In the genomic region with DNA sequence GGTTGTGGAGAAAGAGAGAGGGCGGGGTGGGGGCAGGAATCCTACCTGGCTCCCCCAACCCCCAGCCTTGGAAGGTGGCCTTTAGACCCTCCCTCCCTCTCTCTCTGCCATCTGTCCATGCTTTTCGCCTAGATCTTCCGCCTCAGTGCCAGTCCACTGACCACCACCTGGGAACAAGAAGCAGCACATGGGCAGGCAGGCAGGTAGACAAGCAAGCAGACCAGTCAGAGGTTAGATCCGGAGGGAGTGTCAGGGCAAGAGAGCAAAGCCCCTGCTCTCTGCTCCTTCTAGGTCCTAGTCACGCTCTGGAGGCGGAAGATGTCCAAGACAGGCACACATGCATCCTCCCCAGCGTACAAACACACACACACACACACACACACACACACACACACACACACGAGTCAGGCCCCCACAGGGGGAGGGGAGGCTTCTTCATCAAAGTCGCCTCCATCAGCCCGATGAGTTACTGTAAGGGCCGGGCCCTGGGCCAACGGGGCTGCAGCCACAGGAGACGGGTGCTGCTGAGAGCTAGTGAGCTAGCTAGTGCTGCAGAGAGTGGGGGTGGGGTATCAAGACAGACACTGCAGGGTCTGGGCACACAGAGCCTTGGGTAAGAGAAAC, we compare ENCODE assay signal across 9 mouse cellular contexts. TPM values are rescaled to one million over a fixed set of nuclear protein-coding genes. Genes with fewer than 3 reads are reported as not detected.
DNase-seq lines count a peak whose midpoint lies in the region; ATAC-seq lines count a peak whose summit lies in the region.
"Had no signal": no experiment of that assay in that cellular context is flagged by ENCODE, and none has a peak within 500 bp of the region (broad histone marks: within the 10 kb centered on the region; RNA-seq: fewer than 3 reads in every experiment).

No protein-coding gene starts in this region.

- no peak for DNase-seq in lung, postnatal 25 days (ENCODE audit: low spot score)
- DNase-seq in cerebellum, adult 8-10 months: peak; percentile 69
- DNase-seq in heart, postnatal 4 days: peak; percentile 66
- DNase-seq in gastrocnemius, adult 18-20 months (ENCODE audit: low spot score): no peak
- no peak for DNase-seq in urinary bladder, adult 18-20 months (ENCODE audit: low spot score in 2 of 2)

- no peak overlapping the region for H3K4me3 ChIP-seq in lung, embryonic 16.5 days (ENCODE audit: low read length)
- H3K4me3 ChIP-seq in midbrain, embryonic 13.5 days (replicated peaks): no peak overlapping the region
- H3K4me3 ChIP-seq: myocyte had no signal

- ATAC-seq in lung, embryonic 16.5 days (ENCODE audit: low read depth): peak; percentile 82
- peak; percentile 61 for ATAC-seq in midbrain, embryonic 13.5 days
- ATAC-seq in erythroblast, adult 5-6 weeks (replicated peaks; ENCODE audit: low FRiP score, poor library complexity, severe bottlenecking): no peak

- H3K4me2 ChIP-seq in lung, embryonic 16.5 days (ENCODE audit: low read depth, low read length): no peak overlapping the region
- H3K4me2 ChIP-seq in midbrain, embryonic 13.5 days (replicated peaks): 0 out of 2 replicates have a peak overlapping the region, but pooled peaks have one; percentile 9

- H3K36me3 ChIP-seq in lung, embryonic 16.5 days (ENCODE audit: control insufficient read depth, insufficient read depth, low read length): no peaks in the 10 kb centered on the region
- no peaks in the 10 kb centered on the region; the same call in 1 of the 2 replicates for H3K36me3 ChIP-seq in midbrain, embryonic 13.5 days

- H3K27ac ChIP-seq in lung, embryonic 16.5 days (ENCODE audit: low read length): peak overlapping the region; percentile 55
- H3K27ac ChIP-seq in midbrain, embryonic 13.5 days: peak overlapping the region; percentile 73

- H3K9me3 ChIP-seq in lung, embryonic 16.5 days (ENCODE audit: control insufficient read depth, low read length): no peaks in the 10 kb centered on the region
- no peaks in the 10 kb centered on the region for H3K9me3 ChIP-seq in midbrain, embryonic 13.5 days

- no peak overlapping the region for H3K9ac ChIP-seq in lung, embryonic 16.5 days (ENCODE audit: low read length)
- peak overlapping the region; percentile 41 for H3K9ac ChIP-seq in midbrain, embryonic 13.5 days (replicated peaks)

- H3K4me1 ChIP-seq in lung, embryonic 16.5 days (replicated peaks; ENCODE audit: control insufficient read depth, insufficient read depth, low read length): peaks cover 39% of the 10 kb centered on the region
- H3K4me1 ChIP-seq in midbrain, embryonic 13.5 days (replicated peaks): peaks cover 95% of the 10 kb centered on the region

- 37% methylated on average over 13 of the region's 13 CpGs for WGBS in lung, embryonic 16.5 days
- WGBS in midbrain, embryonic 13.5 days: 47% methylated on average over 12 of the region's 13 CpGs

- H3K27me3 ChIP-seq in lung, embryonic 16.5 days (ENCODE audit: control insufficient read depth, insufficient read depth, low read depth, low read length): no peaks in the 10 kb centered on the region
- no peaks in the 10 kb centered on the region for H3K27me3 ChIP-seq in midbrain, embryonic 13.5 days

RNA-seq across cellular contexts. Expression of a gene that starts 19.8 kb away (rescaled TPM):
- 6.9 and 8.4 TPM in 2 replicates for polyA plus RNA-seq in lung, embryonic 16.5 days (2015; fragmentation: Nextera tagmentation; extraction: Ambion mirVana)
- 1 to 10 TPM; 3.9 to 4.0 TPM for total RNA-seq in heart, postnatal 4 days (2021)
- 27.6 and 32.7 TPM in 2 replicates for polyA plus RNA-seq in midbrain, embryonic 13.5 days (2015; fragmentation: Nextera tagmentation; extraction: Ambion mirVana)
- total RNA-seq in gastrocnemius, adult 18-20 months (2021): 10 to 100 TPM; 14.4 to 47.1 TPM
- total RNA-seq in erythroblast, adult 5-6 weeks (2015; ENCODE audit: low replicate concordance): not detected in 2 replicates
- total RNA-seq in erythroblast, adult 5-6 weeks (2017; ENCODE audit: low replicate concordance): not detected in 2 replicates

RNA-seq across cellular contexts. Expression of a gene that starts 22.7 kb away (rescaled TPM):
- polyA plus RNA-seq in lung, embryonic 16.5 days (2015; fragmentation: Nextera tagmentation; extraction: Ambion mirVana): 111 and 120 TPM in 2 replicates
- 10 to 100 TPM; 50.0 to 53.5 TPM for total RNA-seq in heart, postnatal 4 days (2021)
- polyA plus RNA-seq in midbrain, embryonic 13.5 days (2015; fragmentation: Nextera tagmentation; extraction: Ambion mirVana): 34.0 and 34.9 TPM in 2 replicates
- total RNA-seq in gastrocnemius, adult 18-20 months (2021): 10 to 100 TPM; 44.7 to 53.1 TPM
- 4.6 and 7.5 TPM in 2 replicates for total RNA-seq in erythroblast, adult 5-6 weeks (2015; ENCODE audit: low replicate concordance)
- total RNA-seq in erythroblast, adult 5-6 weeks (2017; ENCODE audit: low replicate concordance): 8.2 and 18.1 TPM in 2 replicates

RNA-seq across cellular contexts. Expression of a gene that starts 36.2 kb away (rescaled TPM):
- 80.5 and 85.0 TPM in 2 replicates for polyA plus RNA-seq in lung, embryonic 16.5 days (2015; fragmentation: Nextera tagmentation; extraction: Ambion mirVana)
- total RNA-seq in heart, postnatal 4 days (2021): 10 to 100 TPM; 27.8 to 28.6 TPM
- polyA plus RNA-seq in midbrain, embryonic 13.5 days (2015; fragmentation: Nextera tagmentation; extraction: Ambion mirVana): 63.9 and 67.4 TPM in 2 replicates
- total RNA-seq in gastrocnemius, adult 18-20 months (2021): 10 to 100 TPM; 46.9 to 48.3 TPM
- 6.3 and 9.6 TPM in 2 replicates for total RNA-seq in erythroblast, adult 5-6 weeks (2015; ENCODE audit: low replicate concordance)
- 2.5 and 4.7 TPM in 2 replicates for total RNA-seq in erythroblast, adult 5-6 weeks (2017; ENCODE audit: low replicate concordance)

RNA-seq across cellular contexts. Expression of a gene that starts 37.0 kb away (rescaled TPM):
- 7.8 and 8.1 TPM in 2 replicates for polyA plus RNA-seq in lung, embryonic 16.5 days (2015; fragmentation: Nextera tagmentation; extraction: Ambion mirVana)
- total RNA-seq in heart, postnatal 4 days (2021): 1 to 10 TPM; 5.5 to 5.8 TPM
- 81.6 and 92.1 TPM in 2 replicates for polyA plus RNA-seq in midbrain, embryonic 13.5 days (2015; fragmentation: Nextera tagmentation; extraction: Ambion mirVana)
- total RNA-seq in gastrocnemius, adult 18-20 months (2021): 10 to 100 TPM in 1 of 2 experiments, 1 to 10 TPM in 1; 8.6 to 15.3 TPM
- not detected in 2 replicates for total RNA-seq in erythroblast, adult 5-6 weeks (2015; ENCODE audit: low replicate concordance)
- not detected in 2 replicates for total RNA-seq in erythroblast, adult 5-6 weeks (2017; ENCODE audit: low replicate concordance)

RNA-seq across cellular contexts. Expression of a gene that starts 45.9 kb away (rescaled TPM):
- polyA plus RNA-seq in lung, embryonic 16.5 days (2015; fragmentation: Nextera tagmentation; extraction: Ambion mirVana): 137 and 156 TPM in 2 replicates
- total RNA-seq in heart, postnatal 4 days (2021): 10 to 100 TPM; 77.5 to 86.9 TPM
- 270 and 278 TPM in 2 replicates for polyA plus RNA-seq in midbrain, embryonic 13.5 days (2015; fragmentation: Nextera tagmentation; extraction: Ambion mirVana)
- total RNA-seq in gastrocnemius, adult 18-20 months (2021): 10 to 100 TPM; 42.5 to 45.3 TPM
- total RNA-seq in erythroblast, adult 5-6 weeks (2015; ENCODE audit: low replicate concordance): 22.8 and 26.7 TPM in 2 replicates
- total RNA-seq in erythroblast, adult 5-6 weeks (2017; ENCODE audit: low replicate concordance): 30.0 and 37.1 TPM in 2 replicates

Comparison
In these comparisons a context has a peak if more than half of its experiments do, and no peak if none do; other contexts are left out.
1. DNase-seq: peak in cerebellum, adult 8-10 months (single experiment) and heart, postnatal 4 days (single experiment); none in lung, postnatal 25 days (single experiment), gastrocnemius, adult 18-20 months (single experiment) and urinary bladder, adult 18-20 months (0 of 2).
2. RNA of a gene that starts 19.8 kb away (total RNA-seq): 14.4 to 47.1 TPM in gastrocnemius, adult 18-20 months and 3.9 to 4.0 TPM in heart, postnatal 4 days; not detected in erythroblast, adult 5-6 weeks; every median in the first group is over 4 times any median in the second.